Mouse (Mus musculus) v-Abl transformed pro-B cells (cell line): ENCODE results near the gene Taf6l.

Source experiments
- in situ Hi-C, 2 experiments: fragments of 400-800 bp; cut with MboI; formaldehyde crosslinking; loops; one replicate each; pipeline ENCODE4 v1.15.1; 2025; ENCODE audit not compliant: unreplicated experiment in 2 of 2

Gene Taf6l

GRCm38 (mm10) chr19:8742176-8742575 is 44.0 kb downstream of the Taf6l start:
- in situ Hi-C loops = loop anchor here in 1 of 2 experiments (5.0 to 25.0 kb wide), 2 partner anchors 75 to 195 kb away; partner anchors contain the start of genes Eml3, Mta2, Rom1 and Ttc9c

GRCm38 (mm10) chr19:8741243-8741869 is 44.9 kb downstream of the Taf6l start, which contains the start of gene Stx5a:
Stx5a (plus strand) TSS chr19:8741413.
- in situ Hi-C loops = loop anchor here in 1 of 2 experiments (5.0 to 25.0 kb wide), 2 partner anchors 76 to 196 kb away; partner anchors contain the start of genes Eml3, Mta2, Rom1 and Ttc9c

- in situ Hi-C loops = loop anchor here in 1 of 2 experiments (5.0 to 25.0 kb wide), 2 partner anchors 77 to 197 kb away; partner anchors contain the start of genes Eml3, Mta2, Rom1 and Ttc9c
Measured at GRCm38 (mm10) chr19:8740603-8741002, 45.6 kb downstream of the Taf6l start, which contains the start of gene 1700092M07Rik. 1700092M07Rik (plus strand) TSS chr19:8740718.

DNA sequence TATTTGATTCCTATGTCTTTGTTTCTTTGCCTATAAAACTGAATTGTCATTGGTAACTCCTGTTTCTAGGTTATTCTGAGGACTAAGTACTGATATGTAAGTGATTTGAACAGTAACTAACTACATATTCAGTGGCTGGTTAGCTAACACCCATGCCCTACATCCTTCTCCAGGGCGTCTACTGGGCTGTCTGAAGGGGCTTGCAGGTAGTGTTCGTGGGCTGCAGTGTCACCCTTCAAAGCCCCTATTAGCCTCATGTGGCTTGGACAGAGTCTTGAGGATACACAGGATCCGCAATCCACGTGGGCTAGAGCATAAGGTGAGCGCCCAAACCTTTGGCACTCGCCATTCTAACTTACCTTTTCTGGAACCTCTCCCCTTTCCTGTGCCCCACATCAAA is 46.6 kb downstream of the Taf6l start:
- in situ Hi-C loops = loop anchor here in 1 of 2 experiments (5.0 to 25.0 kb wide), 2 partner anchors 78 to 198 kb away; partner anchors contain the start of genes Eml3, Mta2, Rom1 and Ttc9c

DNA sequence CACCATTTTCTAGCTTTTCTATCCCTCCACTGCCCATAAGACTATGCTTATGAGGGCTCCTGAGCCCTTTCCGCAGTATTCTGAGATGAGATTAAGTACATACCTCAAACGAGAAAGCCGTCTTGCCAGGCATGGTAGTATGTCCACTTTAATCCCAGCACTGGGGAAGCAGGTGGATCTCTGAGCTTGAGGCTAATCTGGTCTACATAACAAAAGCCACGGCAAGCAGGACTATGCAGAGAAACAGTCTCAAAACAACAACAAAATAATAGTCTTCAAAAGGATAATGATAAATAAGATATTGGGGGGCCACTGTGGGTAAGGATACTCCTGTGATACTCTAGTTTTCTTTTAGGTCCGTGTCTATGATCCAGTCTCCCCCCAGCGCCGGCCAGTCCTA is 47.3 kb downstream of the Taf6l start:
- in situ Hi-C loops = loop anchor here in 1 of 2 experiments (25.0 kb wide), 1 partner anchor 198 kb away; the partner anchor contains the start of genes Eml3, Mta2 and Rom1

DNA sequence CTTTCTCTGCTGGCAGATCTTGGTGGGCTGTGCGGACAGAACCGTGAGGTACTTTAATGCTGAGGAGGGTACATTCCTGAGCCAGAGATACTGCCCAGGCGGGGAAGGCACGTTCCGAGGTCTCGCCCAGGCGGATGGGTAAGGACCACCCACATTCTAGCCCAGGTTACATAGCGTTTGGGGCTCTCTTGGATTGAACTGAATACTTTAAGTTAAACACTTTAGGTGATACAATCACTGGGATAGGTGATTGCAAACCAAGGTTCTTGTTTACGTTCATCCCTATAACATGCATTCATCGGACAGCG is 50.1 kb downstream of the Taf6l start:
- in situ Hi-C loops = loop anchor here in 1 of 2 experiments (25.0 kb wide), 1 partner anchor 201 kb away; the partner anchor contains the start of genes Eml3, Mta2 and Rom1

DNA sequence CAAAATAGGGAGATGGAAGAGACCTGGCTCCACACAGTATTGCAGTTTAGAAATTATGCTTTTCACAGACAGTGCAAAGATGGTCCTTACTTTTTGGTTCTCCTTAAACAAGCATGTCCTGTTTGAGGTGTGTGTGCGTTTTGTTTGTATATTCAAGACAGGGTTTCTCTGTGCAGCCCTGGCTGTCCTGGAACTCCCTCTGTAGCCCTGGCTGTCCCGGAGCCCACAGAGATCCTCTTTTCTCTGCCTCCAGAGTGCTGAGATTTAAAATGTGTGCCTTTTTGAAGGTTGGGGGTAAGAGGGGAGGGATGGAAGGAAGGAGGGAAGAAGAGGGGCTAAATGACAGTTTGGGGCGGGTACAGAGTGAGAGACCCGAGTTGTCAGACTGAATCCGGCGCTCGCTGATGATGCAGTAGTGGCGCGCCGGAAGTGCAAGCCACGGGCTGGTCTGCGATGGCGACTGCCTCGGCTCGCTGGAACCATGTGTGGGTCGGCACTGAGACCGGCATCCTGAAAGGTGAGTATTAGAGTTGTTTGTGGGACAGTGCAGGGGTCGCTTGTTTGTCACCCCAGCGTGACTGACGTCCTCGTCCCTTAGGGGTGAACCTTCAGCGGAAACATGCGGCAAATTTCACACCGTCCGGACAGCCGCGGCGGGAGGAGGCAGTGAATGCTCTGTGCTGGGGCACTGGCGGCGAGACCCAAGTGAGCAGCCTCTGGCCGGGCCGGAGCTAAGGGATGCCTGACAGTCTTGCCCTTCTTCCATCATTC is 50.6 kb downstream of the Taf6l start, which contains the start of gene Wdr74:
Gene Wdr74 (plus strand): TSS at position 439 of the 771 bp plus-strand sequence.
- in situ Hi-C loops = loop anchor here in 1 of 2 experiments (25.0 kb wide), 1 partner anchor 202 kb away; the partner anchor contains the start of genes Eml3, Mta2 and Rom1

DNA sequence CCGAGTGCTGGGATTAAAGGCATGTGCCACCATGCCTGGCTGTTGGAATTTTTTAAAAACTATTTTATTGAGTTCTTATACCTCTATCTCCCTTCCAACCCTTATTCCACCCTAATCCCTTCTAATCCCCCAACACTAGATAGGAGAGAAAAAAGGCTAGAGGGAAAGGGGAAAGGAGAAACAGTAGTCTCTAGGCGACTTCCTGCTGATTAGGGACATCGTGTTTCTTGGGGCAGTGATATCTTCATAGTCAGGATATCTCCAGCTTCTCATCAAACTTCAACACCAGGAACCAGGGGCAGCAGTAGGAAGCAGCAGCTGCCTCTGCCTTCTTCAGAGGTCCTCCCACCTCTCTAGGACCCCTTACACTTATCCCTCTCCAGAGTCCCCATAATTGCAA is 51.9 kb downstream of the Taf6l start:
- in situ Hi-C loops = loop anchor here in 1 of 2 experiments (25.0 kb wide), 1 partner anchor 203 kb away; the partner anchor contains the start of genes Eml3, Mta2 and Rom1

GRCm38 (mm10) chr19:8728335-8729099 is 57.7 kb downstream of the Taf6l start:
- in situ Hi-C loops = loop anchor here in 1 of 2 experiments (25.0 kb wide), 1 partner anchor 209 kb away; the partner anchor contains the start of genes Eml3, Mta2 and Rom1

DNA sequence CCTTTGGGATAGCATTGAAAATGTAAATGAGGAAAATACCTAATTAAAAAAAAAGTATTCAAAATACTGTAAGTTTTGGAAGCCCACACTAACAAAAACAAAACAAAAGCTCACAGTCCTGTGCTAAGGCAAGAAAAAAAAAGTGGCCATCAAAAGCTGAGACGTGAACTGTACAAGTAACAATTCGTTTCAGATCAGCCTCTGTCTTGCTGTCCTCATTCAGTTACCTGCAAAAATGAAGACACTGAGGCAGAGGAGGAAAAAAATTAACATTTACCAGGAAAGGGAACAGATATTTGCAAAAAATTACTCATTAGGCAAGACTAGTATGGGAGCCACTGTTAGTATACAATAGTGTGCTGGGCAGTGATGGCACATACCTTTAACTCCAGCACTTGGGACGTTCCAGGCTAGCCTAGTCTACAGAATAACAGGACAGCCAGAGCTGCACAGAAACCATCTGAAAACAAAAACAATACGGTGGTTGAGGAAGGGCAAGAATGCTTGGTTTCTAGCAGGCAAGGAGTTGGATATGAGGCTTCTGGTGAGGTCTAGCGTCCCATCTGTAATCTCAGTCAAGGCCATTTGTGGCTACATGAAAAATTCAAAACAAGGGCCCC is 58.6 kb downstream of the Taf6l start:
- in situ Hi-C loops = loop anchor here in 1 of 2 experiments (25.0 kb wide), 1 partner anchor 210 kb away; the partner anchor contains the start of genes Eml3, Mta2 and Rom1

GRCm38 (mm10) chr19:8726609-8727390 is 59.4 kb downstream of the Taf6l start:
- in situ Hi-C loops = loop anchor here in 1 of 2 experiments (25.0 kb wide), 1 partner anchor 211 kb away; the partner anchor contains the start of genes Eml3, Mta2 and Rom1

GRCm38 (mm10) chr19:8725081-8725613 is 61.1 kb downstream of the Taf6l start:
- in situ Hi-C loops = loop anchor here in 1 of 2 experiments (25.0 kb wide), 1 partner anchor 212 kb away; the partner anchor contains the start of genes Eml3, Mta2 and Rom1
